Mouse (Mus musculus) urinary bladder, postnatal 25 days (tissue): ENCODE data around the gene Klhl25.
"Not testable (repeated sequence)": the region's sequence is repeated elsewhere in the genome, so short reads cannot be mapped to it uniquely, and the experiment has no call there.

Experiments used
- DNase-seq: peaks from one replicate; pipeline ENCODE4 v3.0.0; 2022; ENCODE audit warnings: low spot score

The Klhl25 gene

DNA sequence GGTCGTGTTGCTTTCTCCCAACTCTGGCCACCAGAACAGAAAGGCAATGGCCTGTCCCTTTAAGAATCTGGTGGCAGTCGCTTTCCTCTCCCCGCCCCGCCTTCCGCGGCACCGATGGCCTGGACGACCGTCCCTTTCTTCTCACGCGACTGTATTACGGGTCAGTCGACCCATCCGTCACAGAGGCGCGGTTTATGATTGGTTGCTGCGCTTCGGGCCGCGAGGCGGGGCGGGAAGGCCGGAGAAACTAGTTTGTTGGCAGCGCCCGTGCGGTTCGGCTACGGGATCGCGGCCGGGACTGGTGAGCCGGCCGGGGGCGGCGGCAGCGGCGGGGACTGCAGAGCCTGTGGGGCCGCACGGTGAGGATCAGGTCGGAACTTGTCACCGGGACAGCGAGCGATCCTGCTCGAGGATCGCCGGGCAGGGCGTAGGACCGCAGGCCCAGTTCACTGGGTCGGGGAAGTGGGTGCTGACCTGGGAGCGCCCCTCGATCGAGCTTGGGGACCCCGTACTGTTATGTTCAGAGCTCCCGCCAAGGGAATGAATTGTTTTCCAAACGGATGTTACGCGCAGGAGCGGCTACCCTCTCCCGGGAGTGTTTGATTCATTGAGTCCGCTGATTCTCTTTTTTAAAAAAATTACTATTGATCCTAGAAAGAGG is at the start of gene Klhl25:
Gene Klhl25 (plus strand): TSS at position 196 of the 661 bp plus-strand sequence.
- DNase-seq: peak; percentile 92

- DNase-seq: no peak
Measured at GRCm38 (mm10) chr7:75800530-75800929, 47.6 kb upstream of the Klhl25 start.

- DNase-seq: no peak
Measured at GRCm38 (mm10) chr7:75801022-75801421, 47.1 kb upstream of the Klhl25 start.

GRCm38 (mm10) chr7:75801621-75802358 is 46.3 kb upstream of the Klhl25 start:
- DNase-seq: no peak

- DNase-seq: no peak
Measured at GRCm38 (mm10) chr7:75802887-75803286, 45.2 kb upstream of the Klhl25 start.

DNA sequence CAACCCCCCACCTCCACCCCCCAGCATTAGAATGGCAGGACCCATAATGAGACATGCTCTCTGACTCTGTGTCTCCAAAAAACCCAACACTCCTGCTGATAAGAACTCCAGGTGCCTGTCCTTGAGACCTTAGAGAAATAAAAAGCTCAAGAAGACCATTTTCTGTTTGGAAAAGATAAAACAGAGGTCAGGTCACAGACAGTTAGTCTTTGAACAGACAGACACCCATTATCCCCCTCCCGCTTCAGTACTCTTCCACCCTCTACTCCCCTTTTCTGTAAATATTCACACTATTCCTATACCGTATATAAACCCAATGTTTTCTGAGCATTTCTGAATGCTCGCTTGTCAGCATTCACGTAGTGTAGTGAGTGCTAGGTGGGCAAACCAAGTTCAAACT is 41.9 kb upstream of the Klhl25 start:
- no peak for DNase-seq

GRCm38 (mm10) chr7:75806711-75807110 is 41.4 kb upstream of the Klhl25 start:
- no peak for DNase-seq

DNA sequence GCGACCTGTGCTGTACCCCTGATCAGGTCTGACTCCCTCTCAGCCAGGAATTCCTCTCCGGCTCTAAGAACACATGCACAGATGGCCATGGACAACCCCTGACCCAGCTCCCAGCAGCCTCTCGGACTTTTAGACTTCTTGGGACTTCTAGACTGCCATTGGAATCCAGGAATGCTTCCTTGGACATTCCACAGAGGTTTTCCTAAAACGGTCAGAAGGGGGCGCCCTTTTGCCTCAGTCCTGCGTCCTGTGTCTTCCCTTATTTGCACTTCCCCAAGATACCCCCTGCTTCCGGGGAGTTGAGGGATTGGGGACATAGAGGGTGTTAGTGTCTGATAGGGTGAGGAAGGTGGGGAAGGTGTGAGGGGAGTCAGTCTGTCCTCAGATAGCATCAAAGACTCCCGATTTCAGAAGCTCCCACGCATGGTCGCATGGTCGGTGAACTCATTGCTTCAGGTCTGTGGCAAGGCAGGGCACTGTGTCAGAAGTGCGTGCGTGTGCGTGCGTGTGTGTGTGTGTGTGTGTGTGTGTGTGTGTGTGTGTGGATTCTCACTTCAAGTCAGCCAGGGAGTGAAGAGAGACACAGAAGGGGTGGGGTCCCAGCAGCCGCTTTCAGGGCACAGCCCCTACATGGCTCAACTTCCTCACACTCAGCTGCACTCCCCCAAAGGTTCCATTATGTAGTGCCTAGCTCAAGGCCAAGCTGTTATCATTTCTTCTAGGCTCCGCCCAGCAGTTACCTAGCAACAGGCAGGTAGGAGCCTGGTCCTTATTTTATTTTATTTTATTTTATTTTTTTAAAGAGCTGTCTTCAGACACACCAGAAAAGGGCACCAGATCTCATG is 40.4 kb upstream of the Klhl25 start:
- no peak for DNase-seq

GRCm38 (mm10) chr7:75820687-75821086 is 27.4 kb upstream of the Klhl25 start:
- DNase-seq: no peak

- no peak for DNase-seq
Measured at GRCm38 (mm10) chr7:75822087-75822668, 25.9 kb upstream of the Klhl25 start.

DNA sequence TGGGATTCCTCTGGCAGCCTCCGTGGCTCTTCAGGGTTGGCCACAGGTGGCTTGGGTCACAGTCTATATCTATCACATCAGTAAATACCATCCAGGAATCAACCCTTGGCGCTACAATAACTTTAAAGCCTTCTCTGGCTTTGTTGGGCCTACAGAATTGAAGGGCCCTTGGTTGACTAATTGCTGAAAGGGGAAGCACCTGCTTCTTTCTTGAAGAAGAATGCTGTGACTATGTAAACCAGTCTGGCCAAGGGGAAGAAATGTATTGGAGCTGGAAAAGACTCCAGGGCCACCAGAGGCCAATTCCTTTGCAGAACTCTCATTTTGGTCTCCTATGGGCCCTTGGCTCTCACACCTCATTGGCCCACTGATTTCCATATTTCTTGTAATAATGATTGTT is 25.0 kb upstream of the Klhl25 start:
- DNase-seq: no peak

GRCm38 (mm10) chr7:75826360-75827103 is 21.6 kb upstream of the Klhl25 start:
- no peak for DNase-seq

DNA sequence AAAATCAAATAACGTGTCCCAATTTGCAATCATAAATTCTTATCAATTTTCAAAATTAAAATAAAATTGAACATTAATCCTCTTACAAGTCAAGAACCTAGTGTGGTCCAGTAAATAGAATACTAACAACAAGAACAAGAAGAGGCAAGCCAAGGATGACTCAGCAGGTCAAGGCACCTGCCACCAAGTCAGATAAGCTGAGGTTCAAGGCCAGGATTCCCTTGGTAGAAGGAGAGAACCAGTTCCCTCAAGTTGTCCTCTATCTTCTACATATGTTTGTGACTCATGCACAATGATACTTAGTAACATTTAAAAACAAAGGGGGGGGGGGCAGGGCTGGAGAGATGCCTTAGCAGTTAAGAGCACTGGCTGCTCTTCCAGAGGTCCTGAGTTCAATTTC is 20.8 kb upstream of the Klhl25 start:
- no peak for DNase-seq

DNA sequence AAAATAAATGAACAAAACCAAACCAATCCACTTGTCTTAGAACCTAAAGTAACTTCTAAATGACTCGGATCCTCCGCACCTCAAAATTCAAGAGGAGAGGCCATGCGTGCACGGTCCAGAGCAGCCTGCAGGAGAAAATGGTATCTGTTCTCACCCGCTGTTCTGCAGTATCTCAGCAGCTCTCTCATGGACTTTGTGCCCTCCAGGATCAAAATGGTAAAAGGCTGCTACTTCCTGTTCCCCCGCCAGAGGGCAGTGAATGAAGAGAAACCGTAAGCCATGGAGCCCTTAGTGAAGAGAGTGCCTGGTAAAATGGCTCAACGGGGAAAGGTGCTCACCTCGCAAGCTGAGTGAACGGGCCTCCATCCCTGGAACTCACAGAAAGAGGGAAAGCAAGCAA is 20.3 kb upstream of the Klhl25 start:
- peak; percentile 44 for DNase-seq

- no peak for DNase-seq
Measured at GRCm38 (mm10) chr7:75828536-75828935, 19.6 kb upstream of the Klhl25 start.

- DNase-seq: no peak
Measured at GRCm38 (mm10) chr7:75830251-75831060, 17.7 kb upstream of the Klhl25 start.

- not testable (repeated sequence) for DNase-seq
Measured at GRCm38 (mm10) chr7:75833960-75834359, 14.2 kb upstream of the Klhl25 start.

- DNase-seq: not testable (repeated sequence)
Measured at GRCm38 (mm10) chr7:75834932-75835631, 13.0 kb upstream of the Klhl25 start.

GRCm38 (mm10) chr7:75840071-75840470 is 8.0 kb upstream of the Klhl25 start:
- no peak for DNase-seq

GRCm38 (mm10) chr7:75842306-75842705 is 5.8 kb upstream of the Klhl25 start:
- no peak for DNase-seq
